Mouse (Mus musculus): ENCODE measurements around the gene Clic4. TPM values are rescaled to one million over a fixed set of nuclear protein-coding genes. Genes with fewer than 3 reads are reported as not detected.
"Not testable (repeated sequence)": the region's sequence is repeated elsewhere in the genome, so short reads cannot be mapped to it uniquely, and the experiment has no call there.

Clic4 gene
- total RNA-seq, 4 experiments from 2014 or later: 236 to 258 (median 249) TPM

DNA sequence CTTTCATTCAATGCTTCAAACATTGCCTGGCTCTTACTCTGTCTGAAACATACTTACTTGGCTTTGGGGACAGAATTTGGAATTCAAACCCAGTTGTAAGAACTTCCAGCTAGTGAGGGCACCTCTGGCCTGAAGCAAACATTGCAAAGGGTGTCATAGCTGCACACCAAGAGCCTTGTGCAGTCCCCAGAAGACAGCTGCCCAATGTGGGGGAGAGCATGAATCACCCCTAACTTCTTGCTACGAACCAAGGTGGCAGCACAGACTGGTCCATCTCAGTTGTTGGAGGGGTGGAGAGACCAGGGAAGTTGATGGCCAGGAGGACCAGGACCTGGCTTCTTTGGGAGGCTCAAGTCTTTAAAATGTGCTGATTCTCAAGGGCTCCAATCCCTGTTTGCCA is 81.4 kb downstream of the Clic4 start:
- no peak for DNase-seq (ENCODE audit: low spot score)

GRCm38 (mm10) chr4:135190364-135190763 is 82.2 kb downstream of the Clic4 start:
- no peak for DNase-seq (ENCODE audit: low spot score)

DNA sequence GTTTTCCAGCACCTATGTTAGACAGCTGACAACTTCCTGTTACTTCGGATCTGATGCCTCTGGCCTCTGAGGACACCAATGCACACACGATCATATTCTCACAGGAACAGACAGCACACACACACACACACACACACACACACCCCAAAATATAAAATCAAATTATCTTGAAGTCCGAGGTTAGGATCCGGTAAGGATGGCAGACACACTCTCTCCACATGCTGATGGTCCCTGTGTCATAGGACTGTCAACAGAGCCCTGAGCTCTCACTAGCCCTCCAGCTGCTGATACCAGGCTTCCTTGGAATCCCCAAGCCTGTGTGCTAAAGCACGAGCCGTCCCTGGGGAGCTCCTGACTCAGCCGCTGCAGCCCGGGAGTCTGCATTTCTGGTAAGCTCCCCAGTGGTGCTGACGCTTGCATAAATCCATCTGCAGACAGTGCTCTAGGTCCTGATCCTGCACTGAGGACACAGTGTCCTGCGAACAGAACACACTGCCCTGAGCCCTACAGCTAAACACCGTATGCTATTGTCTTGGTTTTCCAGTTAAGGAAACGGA is 83.1 kb downstream of the Clic4 start:
- DNase-seq (ENCODE audit: low spot score): peak; percentile 40

GRCm38 (mm10) chr4:135184277-135184676 is 88.3 kb downstream of the Clic4 start:
- DNase-seq (ENCODE audit: low spot score): not testable (repeated sequence)

GRCm38 (mm10) chr4:135181819-135182218 is 90.8 kb downstream of the Clic4 start:
- peak; percentile 11 for DNase-seq (ENCODE audit: low spot score)

- DNase-seq (ENCODE audit: low spot score): no peak
Measured at GRCm38 (mm10) chr4:135179077-135179481, 93.5 kb downstream of the Clic4 start.

GRCm38 (mm10) chr4:135177568-135177967 is 95.0 kb downstream of the Clic4 start:
- DNase-seq (ENCODE audit: low spot score): no peak

- no peak for DNase-seq (ENCODE audit: low spot score)
Measured at GRCm38 (mm10) chr4:135175406-135176120, 97.1 kb downstream of the Clic4 start.

DNA sequence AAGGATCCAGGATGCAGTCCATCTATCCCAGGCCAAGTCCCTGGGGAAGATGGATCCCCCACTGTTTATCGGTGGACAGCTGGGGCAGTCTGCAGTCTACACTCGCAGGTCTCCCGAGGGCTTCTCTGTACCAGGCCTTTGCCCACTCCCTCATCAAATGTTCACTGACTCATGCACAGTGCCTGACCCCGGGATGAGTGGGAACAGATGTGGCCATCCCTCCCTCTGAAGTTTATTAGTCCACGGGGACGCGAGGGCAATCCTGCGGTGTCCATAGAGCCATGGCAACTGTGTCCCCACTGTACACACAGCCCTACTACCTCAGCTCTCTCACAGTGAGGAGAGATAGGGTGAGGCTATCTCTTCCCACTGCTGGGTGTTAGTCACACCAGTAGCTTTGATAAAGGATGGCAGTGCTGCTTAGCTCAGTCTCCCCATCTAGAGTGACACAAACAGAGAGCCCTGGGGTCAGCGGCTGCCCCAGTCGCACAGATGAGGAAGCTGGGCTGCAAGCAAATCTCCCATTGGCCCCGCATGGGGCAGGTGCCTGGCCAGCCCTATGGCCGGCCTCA is 101.2 kb downstream of the Clic4 start:
- DNase-seq (ENCODE audit: low spot score): no peak

DNA sequence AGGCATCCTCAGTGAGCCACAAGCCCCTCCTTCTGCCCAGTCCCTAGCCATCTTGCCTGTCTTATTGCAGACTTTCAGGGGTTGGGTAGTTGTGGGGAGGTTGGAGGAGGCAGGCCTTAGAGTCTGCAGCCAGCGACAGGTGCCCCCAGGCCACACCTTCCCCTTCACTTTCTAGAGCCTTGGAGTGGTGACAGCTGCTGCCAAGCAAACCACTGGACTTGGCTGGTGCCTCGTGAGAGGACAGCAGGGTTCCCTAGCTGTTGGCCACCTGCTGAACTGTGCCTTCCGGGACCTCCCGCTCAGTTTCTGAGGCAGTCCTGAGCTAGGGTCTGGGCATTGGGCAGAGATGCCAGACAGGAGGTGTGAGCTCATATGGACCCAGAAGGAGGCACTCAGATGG is 103.1 kb downstream of the Clic4 start:
- no peak for DNase-seq (ENCODE audit: low spot score)

- no peak for DNase-seq (ENCODE audit: low spot score)
Measured at GRCm38 (mm10) chr4:135169096-135169495, 103.5 kb downstream of the Clic4 start.

- no peak for DNase-seq (ENCODE audit: low spot score)
Measured at GRCm38 (mm10) chr4:135167816-135168527, 104.6 kb downstream of the Clic4 start.

DNA sequence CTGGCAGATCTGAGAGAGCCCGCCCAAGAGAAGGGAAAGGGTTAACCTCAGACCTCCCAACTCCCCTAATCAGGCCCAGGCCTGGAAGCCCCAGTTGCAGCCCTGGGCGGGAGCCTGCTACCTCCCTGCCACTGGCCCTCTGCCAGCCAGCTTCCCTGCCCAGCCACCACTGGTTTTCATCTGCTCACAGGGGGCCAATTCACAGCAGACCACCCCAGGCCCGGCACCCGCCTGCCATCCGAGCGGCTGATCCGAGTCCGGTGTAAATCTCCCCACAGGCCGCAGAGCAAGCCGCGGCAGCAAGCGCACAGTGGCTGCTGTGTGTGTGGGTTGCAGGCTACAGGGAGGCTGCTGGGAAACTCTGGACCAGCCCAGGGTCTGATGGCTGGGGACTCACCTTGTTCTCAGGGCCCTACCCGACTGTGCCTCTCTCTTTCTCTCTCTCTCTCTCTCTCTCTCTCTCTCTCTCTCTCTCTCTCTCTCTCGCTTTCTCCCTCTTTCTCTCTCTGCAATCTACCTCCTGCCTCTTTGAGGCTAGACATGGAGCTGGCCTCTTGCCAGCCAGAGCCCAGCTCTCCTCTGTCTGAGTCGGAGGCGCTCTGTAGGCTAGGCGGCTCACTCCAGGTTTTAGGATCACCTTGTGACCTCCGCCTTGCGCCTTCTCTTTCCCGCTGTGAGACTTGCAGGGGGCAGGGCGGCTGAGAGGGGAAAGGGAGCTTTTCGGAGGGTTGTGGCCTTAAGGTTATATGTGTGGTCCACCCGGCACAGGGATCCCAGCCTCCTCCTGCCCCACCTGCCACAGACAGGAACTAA is 106.0 kb downstream of the Clic4 start:
- DNase-seq (ENCODE audit: low spot score): no peak

DNA sequence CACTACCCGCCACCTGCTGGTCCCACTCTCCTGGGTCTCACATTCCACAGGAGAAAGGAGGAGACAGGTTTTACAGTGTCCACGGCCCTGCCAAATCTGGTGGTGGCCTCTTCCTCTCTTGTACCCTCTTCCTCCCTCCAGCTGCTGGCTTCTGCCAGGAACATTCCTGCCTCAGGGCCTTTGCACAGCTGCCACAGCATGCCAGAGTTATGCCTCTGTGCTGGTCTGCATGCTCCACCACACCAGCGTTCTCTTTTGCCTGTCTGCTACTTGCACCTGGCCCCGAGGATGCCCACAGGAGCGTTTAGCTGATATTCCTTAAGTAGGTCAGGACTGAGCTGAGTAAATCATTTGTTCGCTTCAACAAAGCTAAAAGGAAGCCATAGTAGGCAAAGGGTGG is 106.9 kb downstream of the Clic4 start:
- DNase-seq (ENCODE audit: low spot score): no peak

Other genes with a start within 250 kb of the Clic4 start
- under 1 TPM; 0.35 to 0.69 (median 0.49) TPM for gene Runx3, start 152.2 kb downstream of the Clic4 start, total RNA-seq (2022)
- gene Srrm1, start 80.5 kb upstream of the Clic4 start, total RNA-seq (2022): 10 to 100 TPM; 47.4 to 70.9 (median 55.8) TPM
- gene Ncmap, start 125.4 kb upstream of the Clic4 start, total RNA-seq (2022): not detected
- 10 to 100 TPM in 1 of 4 experiments, 1 to 10 TPM in 3; 9.4 to 12.9 (median 9.6) TPM for gene Rcan3, start 161.0 kb upstream of the Clic4 start, total RNA-seq (2022)
- under 1 TPM in 2 of 4 experiments, not detected in 2; 0.22 to 0.44 TPM for gene Stpg1, start 222.0 kb upstream of the Clic4 start, total RNA-seq (2022)
- 10 to 100 TPM; 42.2 to 55.4 (median 44.1) TPM for gene Nipal3, start 222.2 kb upstream of the Clic4 start, total RNA-seq (2022)

Data from heart, adult 8-10 months (tissue).